Mouse (Mus musculus): ENCODE measurements around the gene Btbd11. TPM values are rescaled to one million over a fixed set of nuclear protein-coding genes. Genes with fewer than 3 reads are reported as not detected.

The Btbd11 gene
- total RNA-seq (2021) = 10 to 100 TPM; 17.6 to 18.5 TPM
- long read RNA-seq, full-length matches to known transcripts = 5 of 8 reads
- long read RNA-seq, partial matches to known transcripts = 1 of 8 reads
- long read RNA-seq, other reads (novel, unspliced or antisense) = 2 of 8 reads

DNA sequence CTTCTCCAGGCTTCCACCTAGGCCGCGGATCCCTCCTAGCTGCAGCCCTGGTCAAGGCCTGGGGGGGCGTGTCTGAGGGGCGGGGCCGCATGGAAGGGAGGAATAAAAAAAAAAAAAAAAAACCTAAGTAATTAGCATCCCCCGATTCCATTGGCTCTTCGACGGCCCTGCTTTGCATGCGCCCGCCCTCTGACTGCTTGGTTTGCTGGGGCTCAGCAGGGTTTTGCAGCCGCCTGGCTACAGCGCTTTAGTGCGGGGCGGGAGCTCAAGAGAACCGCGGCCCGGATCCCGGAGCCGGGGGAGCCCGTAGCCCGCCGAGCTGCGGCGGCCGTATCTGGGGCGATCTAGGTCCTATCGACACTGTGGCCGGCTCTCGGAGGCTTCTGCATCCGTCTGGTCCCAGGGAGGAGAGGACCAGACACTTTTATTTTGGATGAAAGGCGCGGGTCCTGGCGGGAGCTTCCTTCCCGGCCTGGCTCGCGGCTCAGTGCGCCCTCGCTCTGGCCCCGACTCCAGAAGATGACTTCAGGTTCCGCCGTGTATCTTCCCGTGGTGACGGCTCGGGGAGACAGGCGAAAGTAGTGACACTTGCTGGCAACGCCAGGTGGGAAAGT lies at the start of gene Btbd11:
Gene Btbd11 (plus strand): TSS at position 210 of the 614 bp plus-strand sequence.
- peak; percentile 75 to 85 for DNase-seq (ENCODE audit: low spot score in 2 of 2)

DNA sequence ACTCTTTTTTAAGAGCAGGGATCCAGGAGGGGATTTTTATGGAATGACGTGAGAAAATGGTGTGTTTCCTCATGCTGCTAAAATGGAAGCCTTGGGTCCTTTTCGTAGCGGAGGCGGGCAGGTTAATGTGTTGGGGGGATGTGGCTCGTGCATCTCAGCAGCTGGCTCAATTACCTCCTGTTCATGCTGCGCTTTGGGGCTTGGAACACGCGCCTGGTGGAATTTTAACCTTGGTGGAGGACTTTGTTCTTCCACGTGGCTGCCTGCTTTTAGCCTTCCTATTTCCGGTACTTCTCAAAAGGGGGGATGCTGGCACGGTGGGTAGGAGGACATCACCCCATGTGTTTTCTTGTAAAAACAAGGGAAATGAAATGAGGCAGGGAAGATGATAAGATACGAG lies 47.9 kb upstream of the Btbd11 start:
- DNase-seq (ENCODE audit: low spot score in 2 of 2) = no peak

DNA sequence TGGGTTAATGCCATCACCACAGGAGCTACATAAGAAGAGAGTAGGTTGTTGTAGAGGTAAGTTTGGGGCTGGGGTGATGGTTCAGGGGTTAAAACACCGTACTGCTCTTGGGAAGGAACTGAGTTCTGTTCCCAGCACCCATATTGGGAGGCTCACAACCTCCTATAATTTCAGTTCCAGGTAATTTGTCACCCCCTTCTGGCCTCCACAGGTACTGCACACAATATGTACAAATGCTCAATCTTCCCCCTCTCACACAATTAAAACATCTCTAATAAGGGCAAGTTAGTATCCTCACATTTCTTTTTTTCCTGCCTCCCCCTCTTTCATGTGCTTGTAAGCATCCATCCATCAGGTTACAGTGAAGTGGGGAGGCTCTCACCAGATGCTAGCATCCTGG lies 44.7 kb upstream of the Btbd11 start:
- DNase-seq (ENCODE audit: low spot score in 2 of 2) = no peak

DNA sequence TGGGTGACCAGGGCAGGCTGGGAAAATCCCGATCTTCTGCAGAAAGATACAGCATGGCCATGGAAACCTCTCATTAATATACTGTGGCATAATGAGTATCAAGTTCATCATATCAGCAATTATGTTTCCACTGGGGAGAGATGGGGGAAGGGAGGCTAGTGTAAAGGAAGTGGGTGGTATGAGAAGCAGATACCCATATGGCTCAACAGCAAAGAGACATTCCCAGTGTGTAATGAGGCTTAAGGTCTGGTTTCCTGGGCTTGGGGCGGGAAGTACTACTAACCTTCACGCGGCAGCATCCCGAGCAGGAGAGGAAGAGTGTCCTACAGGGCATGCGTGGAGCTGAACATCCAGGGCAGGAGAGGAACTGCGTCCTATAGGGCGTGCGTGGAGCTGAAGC lies 39.4 kb upstream of the Btbd11 start:
- DNase-seq (ENCODE audit: low spot score in 2 of 2) = no peak

DNA sequence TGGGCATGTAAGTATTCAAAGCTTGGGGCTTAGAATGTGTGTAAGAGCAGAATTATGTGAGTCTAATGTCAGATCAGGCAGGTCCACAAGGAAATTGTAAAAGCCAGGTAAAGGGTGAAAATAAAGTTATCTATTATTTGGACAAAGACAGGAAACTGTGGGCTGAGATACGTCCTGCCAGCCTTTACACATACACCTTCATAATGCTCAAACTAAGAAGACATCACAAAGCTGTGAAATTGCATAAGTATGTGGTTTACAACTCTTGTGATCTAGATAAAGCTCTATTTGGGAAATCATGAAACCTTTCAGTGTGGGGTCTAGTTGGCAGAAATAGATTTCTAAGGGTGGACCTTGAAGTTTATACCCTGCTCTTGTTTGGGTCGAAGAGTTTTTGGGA lies 34.1 kb upstream of the Btbd11 start:
- DNase-seq (ENCODE audit: low spot score in 2 of 2) = no peak

DNA sequence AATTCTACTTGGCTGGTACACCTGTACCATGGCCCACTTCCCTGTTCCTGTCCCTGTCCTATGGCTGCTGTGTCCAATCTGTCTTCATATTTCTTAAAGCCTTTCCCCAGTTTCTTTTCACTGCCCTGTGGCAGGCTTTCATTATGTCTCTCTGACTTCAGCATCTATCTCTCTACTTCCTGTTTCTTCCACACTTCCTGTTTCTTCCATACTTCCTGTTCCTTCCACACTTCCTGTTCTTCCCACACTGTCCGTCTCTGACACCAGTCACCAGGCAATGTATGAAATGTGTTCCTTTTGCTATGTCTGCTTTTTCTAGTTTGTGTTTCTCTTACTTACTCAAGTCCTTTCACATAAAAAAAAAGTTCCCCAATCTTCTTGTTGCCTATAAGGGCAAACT lies 32.3 kb upstream of the Btbd11 start:
- no peak for DNase-seq (ENCODE audit: low spot score in 2 of 2)

DNA sequence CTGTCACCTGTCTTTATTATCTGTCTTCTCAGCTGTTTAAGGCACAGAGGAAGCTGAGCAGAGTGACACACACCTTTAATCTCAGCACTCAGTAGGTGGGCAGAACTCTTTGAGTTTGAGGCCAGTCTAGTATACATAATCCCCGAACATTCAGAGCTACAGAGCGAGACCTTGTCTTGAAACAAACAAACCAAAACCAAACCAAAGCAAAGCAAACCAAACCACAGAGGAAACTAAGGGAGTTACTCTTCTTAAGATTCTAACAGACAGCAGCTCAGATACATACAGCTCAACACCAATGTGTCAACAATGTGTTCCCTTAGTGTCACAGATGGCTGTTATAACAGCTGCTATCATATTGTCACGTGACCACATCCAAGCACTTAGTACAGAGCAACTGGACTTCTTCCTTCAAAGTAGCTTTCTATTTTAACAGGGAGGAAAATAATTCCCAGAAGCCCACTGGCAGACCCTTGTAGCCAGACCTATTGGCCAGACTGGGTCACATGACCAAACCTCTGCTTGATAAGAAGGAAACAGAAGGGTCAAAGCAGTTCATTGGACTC lies 27.0 kb upstream of the Btbd11 start:
- DNase-seq (ENCODE audit: low spot score in 2 of 2) = no peak

DNA sequence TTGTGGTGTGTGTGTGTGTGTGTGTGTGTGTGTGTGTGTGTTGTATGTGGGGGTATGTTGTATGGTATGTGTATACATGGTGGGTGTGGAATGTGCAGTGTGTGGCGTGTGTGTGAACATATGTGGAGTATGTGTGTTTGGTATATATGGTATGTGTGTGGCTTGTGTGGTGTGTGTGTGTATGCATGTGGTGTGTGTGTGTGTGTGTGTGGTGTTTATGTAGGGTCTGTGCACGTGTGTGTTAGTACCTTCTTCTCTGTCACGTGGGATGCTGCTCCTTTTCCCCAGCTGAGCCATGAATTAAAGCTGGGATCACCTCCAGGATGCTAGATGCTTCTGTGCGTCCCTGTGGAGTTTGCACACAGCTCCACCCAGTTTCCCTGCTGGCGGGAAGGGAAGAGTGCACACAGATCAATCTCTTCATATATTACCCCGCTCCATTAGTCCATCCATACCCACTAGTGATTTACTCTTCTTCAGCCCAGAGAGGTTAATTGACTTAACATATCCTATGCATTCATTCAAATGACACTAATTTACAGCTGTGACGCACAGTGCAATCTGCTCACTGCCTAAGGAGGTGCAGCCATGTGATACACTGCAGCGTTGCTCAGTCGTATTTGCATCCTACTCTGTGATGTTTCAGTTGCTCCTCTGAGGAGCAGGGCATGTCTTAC lies 23.7 kb upstream of the Btbd11 start:
- no peak for DNase-seq (ENCODE audit: low spot score in 2 of 2)

DNA sequence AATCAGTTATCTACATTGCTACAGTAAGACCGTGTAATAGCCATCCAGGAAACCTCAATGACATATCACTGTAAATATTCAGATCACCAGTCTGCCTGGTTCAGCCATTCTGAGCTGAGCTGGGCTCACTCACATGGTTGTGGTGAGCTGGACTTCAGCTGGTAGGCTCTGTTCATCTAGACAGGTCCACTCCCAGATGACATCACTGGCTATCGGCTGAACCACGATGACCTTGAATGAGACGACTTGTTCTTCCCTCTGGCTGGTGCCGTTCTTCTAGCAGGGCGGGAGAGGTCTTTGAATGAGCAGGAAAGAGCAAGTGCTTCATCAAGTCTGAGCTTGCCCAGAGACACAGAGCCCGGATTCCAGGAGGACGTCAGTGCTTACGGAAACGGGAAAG lies 19.7 kb upstream of the Btbd11 start:
- no peak for DNase-seq (ENCODE audit: low spot score in 2 of 2)

DNA sequence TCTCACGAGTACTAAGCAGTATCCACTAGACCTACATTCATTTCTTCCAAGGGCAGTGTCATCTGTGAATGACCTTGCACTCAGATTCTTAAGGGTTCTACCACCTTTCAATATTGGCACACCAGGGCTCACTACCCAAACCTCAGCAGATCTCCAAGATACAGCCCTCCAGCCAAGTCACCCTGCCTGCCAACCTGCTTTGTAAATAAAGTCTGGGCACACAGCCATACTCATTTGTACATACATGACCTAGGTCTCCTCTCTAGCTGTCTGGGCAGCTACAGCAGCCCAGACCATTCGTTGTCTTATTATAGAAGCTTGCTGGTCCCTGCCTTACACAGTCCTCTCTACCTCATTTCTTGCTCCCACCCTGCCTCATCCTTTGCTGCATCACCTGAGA lies 15.3 kb upstream of the Btbd11 start:
- DNase-seq (ENCODE audit: low spot score in 2 of 2) = no peak

DNA sequence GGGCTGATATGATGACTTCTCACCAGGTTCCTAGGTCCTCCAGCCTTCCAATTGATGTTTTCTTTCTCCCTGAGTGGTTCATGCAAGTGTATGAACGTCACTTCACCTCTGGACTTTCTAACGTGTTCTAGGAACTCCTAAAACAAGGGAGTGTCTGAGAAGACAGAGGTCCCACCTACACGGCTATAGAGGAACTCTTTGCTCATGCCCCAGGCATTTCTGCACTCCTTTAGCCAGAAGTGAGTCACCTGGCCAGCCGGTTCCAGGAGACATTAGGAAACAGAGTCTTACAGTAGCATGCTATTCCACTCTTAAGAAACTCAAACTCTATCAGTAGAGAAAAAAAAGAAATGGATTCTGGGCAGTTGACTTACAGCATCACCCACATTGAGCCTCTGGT lies 14.5 kb upstream of the Btbd11 start:
- no peak for DNase-seq (ENCODE audit: low spot score in 2 of 2)

DNA sequence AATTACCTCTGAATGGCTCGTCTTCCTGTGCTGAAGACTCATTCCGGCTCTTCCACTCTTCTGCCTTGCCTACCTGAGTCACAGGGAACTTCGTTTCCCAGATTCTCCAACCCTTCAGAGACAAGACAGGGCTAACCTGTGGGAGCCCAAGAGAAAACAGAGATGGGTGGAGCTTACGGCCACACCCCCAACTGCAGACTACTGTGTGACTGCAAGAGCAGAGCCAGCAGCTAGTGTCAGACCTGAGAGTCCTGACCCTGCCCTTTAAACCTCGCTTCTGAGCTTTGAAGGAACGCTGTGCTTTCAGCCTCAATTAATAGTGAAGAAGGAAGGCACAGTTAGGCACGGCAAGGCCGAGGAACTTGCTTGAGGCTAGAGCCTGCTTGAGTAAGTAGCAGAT lies 7.6 kb upstream of the Btbd11 start:
- no peak for DNase-seq (ENCODE audit: low spot score in 2 of 2)

DNA sequence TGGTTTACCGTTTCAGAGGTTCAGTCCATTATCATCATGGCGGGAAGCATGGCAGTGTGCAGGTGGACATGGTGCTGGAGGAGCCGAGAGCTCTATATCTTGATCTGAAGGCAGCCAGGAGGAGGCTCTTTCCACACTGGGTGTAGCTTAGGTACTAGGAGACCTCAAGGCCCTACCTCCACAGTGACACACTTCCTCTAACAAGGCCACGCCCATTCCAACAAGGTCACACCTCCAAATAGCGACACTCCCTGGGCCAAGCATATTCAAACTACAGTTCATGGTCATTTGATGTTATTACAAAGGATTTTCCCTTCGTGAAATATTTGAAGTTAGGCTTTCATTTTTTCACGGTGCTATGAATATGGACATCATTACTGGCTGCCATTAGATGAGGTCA lies 3.6 kb upstream of the Btbd11 start:
- DNase-seq (ENCODE audit: low spot score in 2 of 2) = no peak

DNA sequence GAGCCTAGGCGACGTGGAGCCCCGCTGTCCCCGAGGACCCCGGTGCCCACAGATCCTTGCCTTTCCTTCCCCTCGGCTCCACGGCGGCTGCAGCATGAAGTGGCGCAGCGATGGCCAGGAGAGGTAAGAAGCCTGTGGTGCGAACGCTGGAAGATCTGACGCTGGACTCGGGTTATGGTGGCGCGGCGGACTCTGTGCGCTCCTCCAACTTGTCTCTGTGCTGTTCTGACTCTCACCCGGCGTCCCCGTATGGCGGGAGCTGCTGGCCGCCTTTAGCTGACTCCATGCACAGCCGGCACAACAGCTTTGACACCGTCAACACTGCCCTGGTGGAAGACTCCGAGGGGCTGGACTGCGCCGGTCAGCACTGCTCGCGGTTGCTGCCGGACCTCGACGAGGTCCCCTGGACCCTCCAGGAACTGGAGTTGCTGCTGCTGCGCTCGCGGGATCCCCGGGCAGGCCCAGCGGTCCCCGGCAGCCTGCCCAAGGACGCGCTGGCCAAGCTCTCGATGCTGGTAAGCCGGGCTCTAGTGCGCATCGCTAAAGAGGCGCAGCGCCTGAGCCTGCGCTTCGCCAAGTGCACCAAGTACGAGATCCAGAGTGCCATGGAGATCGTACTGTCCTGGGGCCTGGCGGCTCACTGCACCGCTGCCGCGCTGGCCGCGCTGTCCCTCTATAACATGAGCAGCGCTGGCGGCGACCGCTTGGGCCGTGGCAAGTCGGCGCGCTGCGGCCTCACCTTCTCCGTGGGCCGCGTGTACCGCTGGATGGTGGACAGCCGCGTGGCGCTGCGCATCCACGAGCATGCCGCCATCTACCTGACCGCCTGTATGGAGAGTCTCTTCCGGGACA lies 831 bp downstream of the Btbd11 start:
- peak; percentile 38 to 51 for DNase-seq (ENCODE audit: low spot score in 2 of 2)

DNA sequence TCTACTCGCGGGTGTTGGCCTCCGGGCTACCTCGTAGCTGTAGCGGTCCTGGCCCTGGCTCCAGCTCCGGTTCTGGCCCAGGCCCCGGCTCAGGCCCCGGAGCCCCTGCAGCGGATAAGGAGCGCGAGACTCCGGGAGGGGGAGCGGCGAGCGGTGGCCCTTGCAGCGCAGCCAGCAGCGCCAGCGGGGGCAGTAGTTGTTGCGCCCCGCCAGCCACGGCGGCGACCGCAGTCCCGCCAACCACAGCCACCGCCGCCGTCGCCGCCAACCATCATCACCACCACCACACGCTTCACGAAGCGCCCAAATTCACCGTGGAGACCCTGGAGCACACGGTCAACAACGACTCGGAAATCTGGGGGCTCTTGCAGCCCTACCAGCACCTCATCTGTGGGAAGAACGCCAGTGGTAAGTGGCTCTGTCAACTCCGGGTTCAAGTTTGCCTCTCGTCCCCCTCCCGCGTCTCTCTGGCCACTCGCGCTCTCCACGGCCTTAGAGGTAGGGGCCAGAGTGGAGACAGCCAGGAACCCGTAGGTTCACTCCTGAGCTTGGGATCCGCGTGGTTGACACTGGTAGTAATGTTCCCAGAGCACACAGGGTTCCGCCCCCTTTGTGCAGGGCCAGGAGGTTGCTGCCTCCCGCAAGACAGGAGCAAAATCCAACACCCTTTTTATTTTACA lies 1.6 kb downstream of the Btbd11 start:
- DNase-seq (ENCODE audit: low spot score in 2 of 2) = peak; percentile 14 to 37

DNA sequence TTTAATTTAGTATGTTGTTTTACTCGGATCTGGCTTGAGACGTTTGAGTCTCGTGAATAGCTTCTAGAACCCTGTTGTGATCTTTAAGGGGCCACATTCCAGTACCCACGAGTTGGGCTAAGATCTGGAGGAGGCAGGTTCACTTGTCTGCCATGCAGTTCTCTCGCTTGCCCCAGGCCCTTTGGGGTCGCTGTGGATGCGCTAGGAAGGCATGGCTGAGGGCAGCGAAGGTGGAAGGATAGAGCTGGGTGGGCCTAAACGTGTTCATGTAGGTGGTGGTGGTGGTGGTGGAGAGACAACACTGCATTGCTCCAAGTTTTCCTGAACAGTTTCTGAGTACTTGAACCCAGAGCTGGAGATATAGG lies 2.1 kb downstream of the Btbd11 start:
- peak; percentile 24 to 48 for DNase-seq (ENCODE audit: low spot score in 2 of 2)

DNA sequence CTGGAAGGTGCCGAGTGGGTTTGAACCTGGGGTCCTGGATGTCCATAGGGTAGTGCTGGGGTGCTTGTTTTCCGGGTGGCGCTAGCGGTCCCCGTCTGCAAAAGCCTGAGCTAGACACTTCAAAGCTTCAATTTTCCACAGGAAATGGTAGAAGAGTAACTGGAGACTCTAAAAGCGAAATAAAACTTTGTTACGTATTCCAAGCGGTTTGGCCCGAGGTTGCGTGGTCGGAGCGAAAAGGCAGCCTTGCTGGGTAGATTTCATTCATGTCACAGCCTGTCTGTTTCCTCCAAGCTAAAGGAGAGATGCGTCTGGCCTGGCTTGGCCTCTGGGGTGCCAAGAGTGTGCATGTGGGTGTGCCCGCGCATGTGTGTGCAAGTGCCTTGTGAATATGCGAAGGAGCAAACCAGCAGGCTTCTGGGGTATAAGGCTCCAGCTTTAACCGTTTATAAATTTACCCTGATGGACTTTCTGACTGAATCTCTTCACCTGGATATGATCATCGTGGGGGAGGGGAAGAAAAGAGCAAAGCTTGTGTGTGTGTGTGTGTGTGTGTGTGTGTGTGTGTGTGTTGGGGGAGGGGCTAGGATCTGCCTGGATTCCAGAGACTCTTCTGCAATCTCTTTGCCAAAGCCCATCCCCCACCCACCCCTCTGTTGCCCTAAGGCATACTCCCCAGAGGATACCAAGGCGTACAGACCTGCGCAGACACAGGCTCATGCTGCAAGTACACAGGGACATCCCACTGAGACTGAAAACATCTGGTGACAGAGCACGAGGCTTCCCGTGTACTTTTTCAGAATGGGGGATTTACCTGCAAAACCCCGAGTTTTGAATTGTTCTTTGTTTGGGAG lies 2.9 kb downstream of the Btbd11 start:
- DNase-seq (ENCODE audit: low spot score in 2 of 2) = no peak

DNA sequence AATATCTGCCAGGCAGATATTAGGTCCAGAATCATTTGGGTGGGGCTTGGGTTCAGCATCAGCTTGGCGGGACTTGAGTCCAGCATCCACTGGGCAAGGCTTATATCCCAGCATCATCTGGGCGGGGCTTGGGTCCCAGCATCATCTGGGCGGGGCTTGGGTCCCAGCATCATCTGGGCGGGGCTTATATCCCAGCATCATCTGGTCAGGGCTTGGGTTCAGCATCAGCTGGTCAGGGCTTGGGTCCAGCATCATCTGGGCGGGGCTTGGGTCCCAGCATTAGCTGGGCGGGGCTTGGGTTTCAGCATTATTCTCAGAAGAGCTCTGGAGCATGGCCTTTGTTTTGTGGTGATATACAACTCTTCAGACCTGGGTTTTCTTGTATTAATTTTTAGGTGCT lies 6.4 kb downstream of the Btbd11 start:
- no peak for DNase-seq (ENCODE audit: low spot score in 2 of 2)

DNA sequence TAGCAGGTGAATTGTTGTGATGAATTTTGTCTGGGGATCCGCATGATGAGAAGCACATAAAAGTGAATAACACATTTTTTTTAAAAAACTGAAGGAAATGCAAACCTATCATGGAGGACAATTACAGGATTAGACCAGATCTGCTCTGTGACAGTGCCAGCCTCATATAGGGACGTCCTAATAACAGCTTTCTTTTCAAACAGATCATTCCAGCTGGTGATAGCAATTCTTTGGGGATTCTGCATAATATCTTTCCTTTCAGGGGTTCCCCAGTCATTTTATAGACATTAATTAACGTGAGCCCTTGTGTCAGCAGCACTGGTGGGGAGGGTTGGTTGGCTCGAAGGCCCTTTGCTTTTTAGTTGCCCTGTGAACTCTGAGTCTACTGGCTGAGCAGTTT lies 7.9 kb downstream of the Btbd11 start:
- DNase-seq (ENCODE audit: low spot score in 2 of 2) = no peak

DNA sequence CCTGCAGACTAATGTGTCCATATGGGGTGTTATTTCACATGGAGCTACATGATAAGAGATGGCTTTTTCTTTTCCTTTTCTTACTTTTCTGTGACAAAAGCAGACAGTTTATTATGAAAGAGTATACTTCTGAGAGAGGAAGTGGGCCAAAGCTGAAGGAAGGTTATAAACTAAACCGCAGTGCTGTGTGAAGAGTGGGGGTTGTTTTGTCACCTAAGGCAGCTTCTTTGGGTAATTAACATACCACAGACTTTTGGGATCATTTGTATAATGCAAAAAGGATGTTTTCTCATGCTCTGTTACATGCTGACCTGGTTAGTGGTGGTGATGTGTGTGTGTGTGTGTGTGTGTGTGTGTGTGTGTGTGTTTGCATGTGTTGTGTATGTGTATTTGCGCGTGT lies 24.5 kb downstream of the Btbd11 start:
- no peak for DNase-seq (ENCODE audit: low spot score in 2 of 2)
